Mouse (Mus musculus) frontal cortex, postnatal 25 days (tissue): ENCODE measurements around the gene Gm11444.

ENCODE experiments used
- DNase-seq, 2 experiments: peaks; one replicate each; pipeline ENCODE4 v3.0.0; 2022; ENCODE audit warnings: low spot score in 2 of 2

The Gm11444 gene

GRCm38 (mm10) chr11:85850233-85850632 is at the start of gene Gm11444:
TSS of gene Gm11444 (minus strand) at chr11:85850333.
- DNase-seq, result no peak

- DNase-seq, result no peak
Measured at GRCm38 (mm10) chr11:85896335-85896985, 46.3 kb upstream of the Gm11444 start.

GRCm38 (mm10) chr11:85894731-85895545 is 44.8 kb upstream of the Gm11444 start:
- DNase-seq, result no peak

GRCm38 (mm10) chr11:85894136-85894530 is 44.0 kb upstream of the Gm11444 start:
- DNase-seq, result no peak

GRCm38 (mm10) chr11:85893400-85894135 is 43.4 kb upstream of the Gm11444 start:
- DNase-seq, result no peak

GRCm38 (mm10) chr11:85892771-85893170 is 42.6 kb upstream of the Gm11444 start:
- no peak for DNase-seq

GRCm38 (mm10) chr11:85891692-85892040 is 41.5 kb upstream of the Gm11444 start:
- no peak for DNase-seq

GRCm38 (mm10) chr11:85891010-85891691 is 41.0 kb upstream of the Gm11444 start:
- no peak for DNase-seq

- no peak for DNase-seq
Measured at GRCm38 (mm10) chr11:85890563-85890845, 40.4 kb upstream of the Gm11444 start.

GRCm38 (mm10) chr11:85889730-85890562 is 39.8 kb upstream of the Gm11444 start:
- DNase-seq, result no peak

GRCm38 (mm10) chr11:85889056-85889729 is 39.1 kb upstream of the Gm11444 start:
- DNase-seq, result no peak

GRCm38 (mm10) chr11:85888451-85888961 is 38.4 kb upstream of the Gm11444 start:
- DNase-seq, result no peak

GRCm38 (mm10) chr11:85887801-85888450 is 37.8 kb upstream of the Gm11444 start:
- no peak for DNase-seq

GRCm38 (mm10) chr11:85887273-85887672 is 37.1 kb upstream of the Gm11444 start:
- no peak for DNase-seq

GRCm38 (mm10) chr11:85886429-85886785 is 36.3 kb upstream of the Gm11444 start:
- DNase-seq, result no peak

- DNase-seq, result no peak
Measured at GRCm38 (mm10) chr11:85885665-85886428, 35.7 kb upstream of the Gm11444 start, which contains the start of gene Tbx4. TSS of gene Tbx4 (plus strand) at chr11:85886422.

- no peak for DNase-seq
Measured at GRCm38 (mm10) chr11:85884498-85884897, 34.4 kb upstream of the Gm11444 start.

- no peak for DNase-seq
Measured at GRCm38 (mm10) chr11:85876059-85876788, 26.1 kb upstream of the Gm11444 start.

- no peak for DNase-seq
Measured at GRCm38 (mm10) chr11:85864363-85864762, 14.2 kb upstream of the Gm11444 start.
